Mouse (Mus musculus): ENCODE results near the gene Map3k7cl.

Gene Map3k7cl

GRCm38 (mm10) chr16:87552907-87553691 lies at the start of gene Map3k7cl:
Map3k7cl (plus strand) TSS chr16:87553330.
- DNase-seq (ENCODE audit: low read depth, low spot score), result no peak

GRCm38 (mm10) chr16:87511706-87512105 lies 41.4 kb upstream of the Map3k7cl start:
- no peak for DNase-seq (ENCODE audit: low read depth, low spot score)

- no peak for DNase-seq (ENCODE audit: low read depth, low spot score)
Measured at GRCm38 (mm10) chr16:87512331-87512730, 40.8 kb upstream of the Map3k7cl start.

GRCm38 (mm10) chr16:87524228-87524627 lies 28.9 kb upstream of the Map3k7cl start:
- no peak for DNase-seq (ENCODE audit: low read depth, low spot score)

GRCm38 (mm10) chr16:87527553-87528249 lies 25.4 kb upstream of the Map3k7cl start:
- DNase-seq (ENCODE audit: low read depth, low spot score), result no peak

GRCm38 (mm10) chr16:87528755-87529154 lies 24.4 kb upstream of the Map3k7cl start:
- DNase-seq (ENCODE audit: low read depth, low spot score), result no peak

- no peak for DNase-seq (ENCODE audit: low read depth, low spot score)
Measured at GRCm38 (mm10) chr16:87548348-87548747, 4.8 kb upstream of the Map3k7cl start.

GRCm38 (mm10) chr16:87556320-87556719 lies 3.2 kb downstream of the Map3k7cl start:
- DNase-seq (ENCODE audit: low read depth, low spot score), result no peak

- no peak for DNase-seq (ENCODE audit: low read depth, low spot score)
Measured at GRCm38 (mm10) chr16:87561501-87561900, 8.4 kb downstream of the Map3k7cl start.

- DNase-seq (ENCODE audit: low read depth, low spot score), result no peak
Measured at GRCm38 (mm10) chr16:87563524-87563923, 10.4 kb downstream of the Map3k7cl start.

- DNase-seq (ENCODE audit: low read depth, low spot score), result no peak
Measured at GRCm38 (mm10) chr16:87564564-87564963, 11.4 kb downstream of the Map3k7cl start.

GRCm38 (mm10) chr16:87567572-87567971 lies 14.4 kb downstream of the Map3k7cl start:
- no peak for DNase-seq (ENCODE audit: low read depth, low spot score)

- DNase-seq (ENCODE audit: low read depth, low spot score), result no peak
Measured at GRCm38 (mm10) chr16:87568241-87568640, 15.1 kb downstream of the Map3k7cl start.

GRCm38 (mm10) chr16:87569576-87570105 lies 16.5 kb downstream of the Map3k7cl start:
- no peak for DNase-seq (ENCODE audit: low read depth, low spot score)

- no peak for DNase-seq (ENCODE audit: low read depth, low spot score)
Measured at GRCm38 (mm10) chr16:87570334-87570733, 17.2 kb downstream of the Map3k7cl start.

GRCm38 (mm10) chr16:87573409-87573808 lies 20.3 kb downstream of the Map3k7cl start:
- DNase-seq (ENCODE audit: low read depth, low spot score), result no peak

- DNase-seq (ENCODE audit: low read depth, low spot score), result no peak
Measured at GRCm38 (mm10) chr16:87574160-87574559, 21.0 kb downstream of the Map3k7cl start.

GRCm38 (mm10) chr16:87575600-87575999 lies 22.5 kb downstream of the Map3k7cl start:
- no peak for DNase-seq (ENCODE audit: low read depth, low spot score)

GRCm38 (mm10) chr16:87578881-87579280 lies 25.8 kb downstream of the Map3k7cl start:
- no peak for DNase-seq (ENCODE audit: low read depth, low spot score)

GRCm38 (mm10) chr16:87579462-87579861 lies 26.3 kb downstream of the Map3k7cl start:
- DNase-seq (ENCODE audit: low read depth, low spot score), result no peak

GRCm38 (mm10) chr16:87582776-87583175 lies 29.6 kb downstream of the Map3k7cl start:
- DNase-seq (ENCODE audit: low read depth, low spot score), result no peak

- DNase-seq (ENCODE audit: low read depth, low spot score), result no peak
Measured at GRCm38 (mm10) chr16:87584618-87585017, 31.5 kb downstream of the Map3k7cl start.
